Mouse (Mus musculus) erythroblast, embryonic 14.5 days (primary cell): ENCODE data around the gene Cbx6.

Source experiments
- GATA1 ChIP-seq: IDR thresholded peaks from 2 replicates; pipeline ENCODE4 v1.6.1; 2012; ENCODE audit warnings: low read length, inconsistent platforms, mixed read lengths
- TAL1 ChIP-seq: IDR thresholded peaks from 3 replicates; pipeline ENCODE4 v1.6.1; 2012; ENCODE audit warnings: low read length, inconsistent platforms, mixed read lengths

DNA sequence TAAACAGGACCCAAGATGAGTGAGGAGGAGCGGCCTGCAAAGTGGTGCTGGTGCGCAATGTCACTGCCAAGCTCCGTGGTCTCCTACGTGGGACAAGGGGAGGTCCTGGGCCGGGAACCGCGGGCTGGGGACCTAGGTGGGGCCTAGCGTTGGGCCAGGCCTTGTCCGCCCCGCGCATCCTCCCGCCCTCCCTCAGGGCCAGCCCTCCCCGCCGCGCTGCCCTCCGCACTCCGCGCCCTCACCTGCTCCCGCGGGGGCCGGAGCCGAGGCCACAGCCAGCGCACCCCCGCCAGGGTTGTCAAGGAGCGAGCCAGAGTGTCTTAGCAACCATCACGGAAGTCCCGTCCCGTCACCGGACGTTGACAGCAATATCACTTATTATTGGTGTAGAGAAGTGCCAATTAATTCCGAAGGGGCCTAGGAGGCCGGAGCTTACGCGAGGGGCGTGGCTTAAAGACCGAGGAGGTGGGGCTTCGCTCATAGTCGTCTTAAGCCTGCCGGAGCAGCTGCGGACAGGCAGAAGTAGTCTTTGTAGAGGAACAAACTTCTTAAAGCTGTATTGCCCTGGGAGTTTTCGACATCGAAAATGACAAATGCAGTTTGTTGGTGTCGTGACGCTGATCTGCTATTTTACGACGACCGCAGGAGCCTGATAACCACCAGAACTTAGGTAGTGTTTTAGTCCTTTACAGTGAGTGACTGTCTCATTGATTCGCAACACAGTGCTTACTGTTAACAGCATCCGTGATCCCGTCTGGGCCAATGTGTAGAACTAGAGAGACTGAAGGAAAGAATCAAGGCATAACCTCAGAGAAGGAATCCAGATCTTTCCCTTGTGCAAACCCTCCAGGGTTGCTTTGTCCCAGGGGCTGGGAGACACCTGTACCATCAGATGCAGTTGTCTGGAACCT, 60.1 kb downstream of the Cbx6 start:
- TF ChIP-seq TAL1 (no peak), GATA1 (no peak)
